Mouse (Mus musculus): Measurements from ENCODE around the gene Dio1. TPM values are rescaled to one million over a fixed set of nuclear protein-coding genes. Genes with fewer than 3 reads are reported as not detected.
A peak's percentile ranks its signal among the peaks of the same experiment; 100 is the strongest.

Gene Dio1
- polyA plus RNA-seq, 1 experiment from 2014 or later, result 0.16 TPM

GRCm38 (mm10) chr4:107341354-107341753 is 34.4 kb upstream of the Dio1 start:
- Histone ChIP-seq H3K27ac (ENCODE audit: low read length) (no peak overlapping the region; the same call in 1 of the 2 replicates), H3K4me1 (replicated peaks; ENCODE audit: control insufficient read depth, insufficient read depth, low read length) (no peaks in the 10 kb centered on the region), H3K4me2 (ENCODE audit: low read depth, low read length) (no peak overlapping the region), H3K9me3 (ENCODE audit: control insufficient read depth, low read length) (no peaks in the 10 kb centered on the region), H3K27me3 (ENCODE audit: control insufficient read depth, insufficient read depth, low read depth, low read length) (no peaks in the 10 kb centered on the region), H3K9ac (ENCODE audit: low read length) (no peak overlapping the region), H3K36me3 (ENCODE audit: control insufficient read depth, insufficient read depth, low read length) (peaks cover 2% of the 10 kb centered on the region; the same call in 1 of the 2 replicates), H3K4me3 (ENCODE audit: low read length) (no peak overlapping the region)
- peak; percentile 62; the same call in 1 of the 2 replicates for ATAC-seq (ENCODE audit: low read depth)
- 40% methylated on average over 5 of the region's 5 CpGs for WGBS

GRCm38 (mm10) chr4:107337455-107337854 is 30.5 kb upstream of the Dio1 start:
- no peaks in the 10 kb centered on the region for H3K36me3 ChIP-seq (ENCODE audit: control insufficient read depth, insufficient read depth, low read length)
- H3K4me2 ChIP-seq (ENCODE audit: low read depth, low read length), result no peak overlapping the region
- ATAC-seq (ENCODE audit: low read depth), result no peak
- H3K27me3 ChIP-seq (ENCODE audit: control insufficient read depth, insufficient read depth, low read depth, low read length), result no peaks in the 10 kb centered on the region
- no peaks in the 10 kb centered on the region for H3K9me3 ChIP-seq (ENCODE audit: control insufficient read depth, low read length)
- H3K27ac ChIP-seq (ENCODE audit: low read length), result no peak overlapping the region
- 85% methylated on average over 5 of the region's 5 CpGs for WGBS
- no peak overlapping the region for H3K4me3 ChIP-seq (ENCODE audit: low read length)
- H3K4me1 ChIP-seq (replicated peaks; ENCODE audit: control insufficient read depth, insufficient read depth, low read length), result no peaks in the 10 kb centered on the region
- H3K9ac ChIP-seq (ENCODE audit: low read length), result no peak overlapping the region

GRCm38 (mm10) chr4:107336356-107336755 is 29.4 kb upstream of the Dio1 start:
- WGBS, result 70% methylated on average over 8 of the region's 8 CpGs
- Histone ChIP-seq H3K4me3 (ENCODE audit: low read length) (no peak overlapping the region), H3K4me2 (ENCODE audit: low read depth, low read length) (no peak overlapping the region), H3K27ac (ENCODE audit: low read length) (no peak overlapping the region), H3K4me1 (replicated peaks; ENCODE audit: control insufficient read depth, insufficient read depth, low read length) (no peaks in the 10 kb centered on the region), H3K9me3 (ENCODE audit: control insufficient read depth, low read length) (no peaks in the 10 kb centered on the region), H3K27me3 (ENCODE audit: control insufficient read depth, insufficient read depth, low read depth, low read length) (no peaks in the 10 kb centered on the region), H3K9ac (ENCODE audit: low read length) (no peak overlapping the region), H3K36me3 (ENCODE audit: control insufficient read depth, insufficient read depth, low read length) (no peaks in the 10 kb centered on the region)
- ATAC-seq (ENCODE audit: low read depth), result no peak

- no peak overlapping the region for H3K4me3 ChIP-seq (ENCODE audit: low read length)
- 88% methylated on average over 4 of the region's 4 CpGs for WGBS
- H3K27me3 ChIP-seq (ENCODE audit: control insufficient read depth, insufficient read depth, low read depth, low read length), result no peaks in the 10 kb centered on the region
- ATAC-seq (ENCODE audit: low read depth), result no peak
- H3K36me3 ChIP-seq (ENCODE audit: control insufficient read depth, insufficient read depth, low read length), result no peaks in the 10 kb centered on the region
- H3K9ac ChIP-seq (ENCODE audit: low read length), result no peak overlapping the region
- H3K4me1 ChIP-seq (replicated peaks; ENCODE audit: control insufficient read depth, insufficient read depth, low read length), result no peaks in the 10 kb centered on the region
- no peaks in the 10 kb centered on the region for H3K9me3 ChIP-seq (ENCODE audit: control insufficient read depth, low read length)
- no peak overlapping the region for H3K4me2 ChIP-seq (ENCODE audit: low read depth, low read length)
- H3K27ac ChIP-seq (ENCODE audit: low read length), result no peak overlapping the region
Measured at GRCm38 (mm10) chr4:107333514-107333913, 26.5 kb upstream of the Dio1 start.

GRCm38 (mm10) chr4:107328530-107328929 is 21.6 kb upstream of the Dio1 start:
- 93% methylated on average over 8 of the region's 8 CpGs for WGBS
- no peaks in the 10 kb centered on the region for H3K4me1 ChIP-seq (replicated peaks; ENCODE audit: control insufficient read depth, insufficient read depth, low read length)
- no peaks in the 10 kb centered on the region for H3K36me3 ChIP-seq (ENCODE audit: control insufficient read depth, insufficient read depth, low read length)
- no peaks in the 10 kb centered on the region for H3K9me3 ChIP-seq (ENCODE audit: control insufficient read depth, low read length)
- no peak for ATAC-seq (ENCODE audit: low read depth)
- no peak overlapping the region for H3K4me2 ChIP-seq (ENCODE audit: low read depth, low read length)
- no peak overlapping the region for H3K9ac ChIP-seq (ENCODE audit: low read length)
- no peak overlapping the region for H3K4me3 ChIP-seq (ENCODE audit: low read length)
- no peak overlapping the region for H3K27ac ChIP-seq (ENCODE audit: low read length)
- no peaks in the 10 kb centered on the region for H3K27me3 ChIP-seq (ENCODE audit: control insufficient read depth, insufficient read depth, low read depth, low read length)

- Histone ChIP-seq H3K9ac (ENCODE audit: low read length) (no peak overlapping the region), H3K27me3 (ENCODE audit: control insufficient read depth, insufficient read depth, low read depth, low read length) (no peaks in the 10 kb centered on the region), H3K4me2 (ENCODE audit: low read depth, low read length) (no peak overlapping the region), H3K4me1 (replicated peaks; ENCODE audit: control insufficient read depth, insufficient read depth, low read length) (no peaks in the 10 kb centered on the region), H3K9me3 (ENCODE audit: control insufficient read depth, low read length) (no peaks in the 10 kb centered on the region), H3K27ac (ENCODE audit: low read length) (no peak overlapping the region), H3K4me3 (ENCODE audit: low read length) (no peak overlapping the region), H3K36me3 (ENCODE audit: control insufficient read depth, insufficient read depth, low read length) (peaks cover 21% of the 10 kb centered on the region)
- WGBS, result 86% methylated on average over 2 of the region's 2 CpGs
- ATAC-seq (ENCODE audit: low read depth), result no peak
Measured at GRCm38 (mm10) chr4:107323113-107323512, 16.1 kb upstream of the Dio1 start.

GRCm38 (mm10) chr4:107321041-107321440 is 14.1 kb upstream of the Dio1 start:
- Histone ChIP-seq H3K36me3 (ENCODE audit: control insufficient read depth, insufficient read depth, low read length) (peaks cover 26% of the 10 kb centered on the region), H3K27me3 (ENCODE audit: control insufficient read depth, insufficient read depth, low read depth, low read length) (no peaks in the 10 kb centered on the region), H3K4me1 (replicated peaks; ENCODE audit: control insufficient read depth, insufficient read depth, low read length) (no peaks in the 10 kb centered on the region), H3K4me3 (ENCODE audit: low read length) (no peak overlapping the region), H3K9me3 (ENCODE audit: control insufficient read depth, low read length) (no peaks in the 10 kb centered on the region), H3K27ac (ENCODE audit: low read length) (no peak overlapping the region), H3K4me2 (ENCODE audit: low read depth, low read length) (no peak overlapping the region), H3K9ac (ENCODE audit: low read length) (no peak overlapping the region)
- WGBS, result 78% methylated on average over 2 of the region's 2 CpGs
- no peak for ATAC-seq (ENCODE audit: low read depth)

- H3K9ac ChIP-seq (ENCODE audit: low read length), result no peak overlapping the region
- H3K9me3 ChIP-seq (ENCODE audit: control insufficient read depth, low read length), result no peaks in the 10 kb centered on the region
- peaks cover 7% of the 10 kb centered on the region for H3K4me1 ChIP-seq (replicated peaks; ENCODE audit: control insufficient read depth, insufficient read depth, low read length)
- ATAC-seq (ENCODE audit: low read depth), result no peak
- H3K27me3 ChIP-seq (ENCODE audit: control insufficient read depth, insufficient read depth, low read depth, low read length), result no peaks in the 10 kb centered on the region
- no peak overlapping the region for H3K4me2 ChIP-seq (ENCODE audit: low read depth, low read length)
- peaks cover 28% of the 10 kb centered on the region for H3K36me3 ChIP-seq (ENCODE audit: control insufficient read depth, insufficient read depth, low read length)
- no peak overlapping the region for H3K4me3 ChIP-seq (ENCODE audit: low read length)
- WGBS, result 64% methylated on average over 8 of the region's 8 CpGs
- no peak overlapping the region for H3K27ac ChIP-seq (ENCODE audit: low read length)
Measured at GRCm38 (mm10) chr4:107318646-107319045, 11.7 kb upstream of the Dio1 start.

GRCm38 (mm10) chr4:107314479-107314805 is 7.5 kb upstream of the Dio1 start:
- no peak; the same call in 1 of the 2 replicates for ATAC-seq (ENCODE audit: low read depth)
- H3K4me3 ChIP-seq (ENCODE audit: low read length), result peak overlapping the region; percentile 58
- H3K27me3 ChIP-seq (ENCODE audit: control insufficient read depth, insufficient read depth, low read depth, low read length), result no peaks in the 10 kb centered on the region
- H3K9me3 ChIP-seq (ENCODE audit: control insufficient read depth, low read length), result no peaks in the 10 kb centered on the region
- peaks cover 13% of the 10 kb centered on the region for H3K36me3 ChIP-seq (ENCODE audit: control insufficient read depth, insufficient read depth, low read length)
- 4% methylated on average over 7 of the region's 7 CpGs for WGBS
- no peak overlapping the region for H3K27ac ChIP-seq (ENCODE audit: low read length)
- H3K4me2 ChIP-seq (ENCODE audit: low read depth, low read length), result peak overlapping the region; percentile 78
- peak overlapping the region; percentile 62 for H3K9ac ChIP-seq (ENCODE audit: low read length)
- H3K4me1 ChIP-seq (replicated peaks; ENCODE audit: control insufficient read depth, insufficient read depth, low read length), result peaks cover 7% of the 10 kb centered on the region

Data from lung, embryonic 16.5 days (tissue).